Mouse (Mus musculus): ENCODE measurements at regions not wholly inside any gene's neighbourhood (a gene's known extent, or its start where the extent isn't known, plus 50 kb on each side); places are given as distances from the start of the nearest gene placed in this dataset.

DNA sequence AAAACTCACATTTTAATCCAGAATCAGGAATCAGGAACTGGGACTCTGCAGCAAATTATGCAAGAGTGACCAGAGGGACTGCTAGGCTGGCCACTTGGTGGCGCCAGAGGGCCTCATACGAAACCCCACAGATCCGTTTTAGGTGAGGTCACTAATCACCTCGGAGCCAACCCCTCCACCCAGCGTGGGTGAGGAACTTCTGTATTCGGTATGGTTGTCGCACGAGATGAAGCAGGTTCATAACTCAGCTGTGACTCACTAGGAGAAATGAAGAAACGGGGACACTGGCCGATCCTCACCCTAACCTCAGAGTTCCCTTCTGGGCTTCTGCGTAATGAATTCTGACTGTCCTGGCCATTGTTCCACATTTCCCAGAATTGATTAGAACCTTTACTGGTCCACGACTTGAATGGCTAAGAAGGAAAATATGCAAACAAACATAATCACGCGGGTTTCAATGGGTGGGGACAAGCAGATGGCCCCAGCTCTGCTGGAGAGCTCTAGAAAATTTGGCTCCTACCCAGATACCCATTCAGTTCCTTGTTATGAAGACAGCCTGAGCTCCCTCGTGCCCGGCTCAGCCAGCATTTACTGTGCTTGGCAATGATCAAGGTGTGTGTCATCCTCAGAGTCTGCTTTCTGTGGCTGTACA, 148.1 kb downstream of the Thbs2 start:
- WGBS, result 14% methylated on average over 16 of the region's 16 CpGs

DNA sequence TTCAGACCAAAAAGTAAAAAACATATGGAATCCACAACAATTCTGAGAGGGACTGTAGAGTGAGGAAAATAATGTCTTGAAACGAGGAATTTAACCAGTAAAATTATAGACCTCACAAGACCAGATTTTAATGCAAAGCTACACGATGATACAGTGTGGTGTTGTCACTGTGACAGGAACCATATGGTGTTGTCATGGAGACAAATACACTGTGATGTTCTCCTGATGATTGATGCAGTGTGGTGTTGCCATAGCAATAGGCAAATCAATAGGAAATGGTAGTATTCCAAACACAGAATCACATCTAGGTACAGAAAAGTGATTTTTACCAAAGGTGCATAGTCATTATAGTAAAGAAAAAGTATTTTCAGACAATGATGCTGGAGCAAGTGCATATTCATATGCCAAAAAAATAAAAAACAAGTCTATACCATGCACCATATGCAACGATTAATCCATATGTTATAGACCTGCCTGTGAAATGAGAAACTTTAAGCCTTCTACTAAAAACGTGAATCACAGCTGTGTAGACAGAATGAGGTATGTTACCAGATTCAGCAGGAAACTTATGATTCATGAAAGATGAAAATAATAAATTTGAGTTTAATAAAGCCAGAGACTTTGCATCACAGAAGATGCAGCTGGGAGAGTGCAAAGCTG, 149.6 kb downstream of the Thbs2 start:
- Histone ChIP-seq H3K4me1 (ENCODE audit: control insufficient read depth, insufficient read depth, low read length) (0 out of 2 replicates have a peak, but pooled peaks cover 2% of the 10 kb centered on the region), H3K27ac (ENCODE audit: insufficient read depth, low read depth, low read length) (no peak overlapping the region), H3K4me3 (ENCODE audit: insufficient read depth, low read depth, low read length) (no peak overlapping the region)
- WGBS, result 67% methylated on average over 4 of the region's 4 CpGs
- TF ChIP-seq CTCF (IDR thresholded peaks at IDR 0.05; ENCODE audit: insufficient read depth, low read depth, low read length), result no peak
- no peak for TF ChIP-seq POLR2A (IDR thresholded peaks at IDR 0.05; ENCODE audit: insufficient read depth, low read depth, low read length)

More for the DNA sequence above, 148.1 kb downstream of the Thbs2 start:
- Histone ChIP-seq H3K4me1 (ENCODE audit: control insufficient read depth, insufficient read depth, low read length) (0 out of 2 replicates have a peak, but pooled peaks cover 2% of the 10 kb centered on the region), H3K27ac (ENCODE audit: insufficient read depth, low read depth, low read length) (no peak overlapping the region), H3K4me3 (ENCODE audit: insufficient read depth, low read depth, low read length) (peak overlapping the region; percentile 20; the same call in 1 of the 2 replicates)
- no peak for TF ChIP-seq POLR2A (IDR thresholded peaks at IDR 0.05; ENCODE audit: insufficient read depth, low read depth, low read length)
- peak; percentile 72 for TF ChIP-seq CTCF (IDR thresholded peaks at IDR 0.05; ENCODE audit: insufficient read depth, low read depth, low read length)

DNA sequence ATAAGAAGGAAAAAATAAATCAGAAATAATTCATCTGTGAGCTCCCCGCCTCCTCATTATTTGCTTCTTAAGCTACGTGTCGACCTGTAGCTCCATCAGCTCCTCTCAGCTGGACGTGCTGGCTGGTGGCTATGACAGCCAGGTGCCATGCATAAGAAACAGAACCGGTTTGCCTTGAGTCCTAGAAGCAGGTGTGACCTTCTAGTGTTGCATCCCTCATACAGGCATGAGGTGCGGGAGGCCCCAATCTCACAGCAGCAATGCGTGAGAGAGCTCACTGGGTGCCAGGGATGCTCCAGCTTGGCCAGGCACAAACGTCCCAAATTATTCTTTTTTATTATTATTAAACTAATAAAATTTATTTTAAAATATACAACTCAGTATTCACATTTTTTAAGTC, 153.0 kb downstream of the Thbs2 start:
- WGBS, result 85% methylated on average over 8 of the region's 8 CpGs
- Histone ChIP-seq H3K4me1 (ENCODE audit: control insufficient read depth, insufficient read depth, low read length) (0 out of 2 replicates have a peak, but pooled peaks cover 2% of the 10 kb centered on the region), H3K27ac (ENCODE audit: insufficient read depth, low read depth, low read length) (no peak overlapping the region), H3K4me3 (ENCODE audit: insufficient read depth, low read depth, low read length) (no peak overlapping the region)
- TF ChIP-seq CTCF (IDR thresholded peaks at IDR 0.05; ENCODE audit: insufficient read depth, low read depth, low read length), result no peak
- TF ChIP-seq POLR2A (IDR thresholded peaks at IDR 0.05; ENCODE audit: insufficient read depth, low read depth, low read length), result no peak

DNA sequence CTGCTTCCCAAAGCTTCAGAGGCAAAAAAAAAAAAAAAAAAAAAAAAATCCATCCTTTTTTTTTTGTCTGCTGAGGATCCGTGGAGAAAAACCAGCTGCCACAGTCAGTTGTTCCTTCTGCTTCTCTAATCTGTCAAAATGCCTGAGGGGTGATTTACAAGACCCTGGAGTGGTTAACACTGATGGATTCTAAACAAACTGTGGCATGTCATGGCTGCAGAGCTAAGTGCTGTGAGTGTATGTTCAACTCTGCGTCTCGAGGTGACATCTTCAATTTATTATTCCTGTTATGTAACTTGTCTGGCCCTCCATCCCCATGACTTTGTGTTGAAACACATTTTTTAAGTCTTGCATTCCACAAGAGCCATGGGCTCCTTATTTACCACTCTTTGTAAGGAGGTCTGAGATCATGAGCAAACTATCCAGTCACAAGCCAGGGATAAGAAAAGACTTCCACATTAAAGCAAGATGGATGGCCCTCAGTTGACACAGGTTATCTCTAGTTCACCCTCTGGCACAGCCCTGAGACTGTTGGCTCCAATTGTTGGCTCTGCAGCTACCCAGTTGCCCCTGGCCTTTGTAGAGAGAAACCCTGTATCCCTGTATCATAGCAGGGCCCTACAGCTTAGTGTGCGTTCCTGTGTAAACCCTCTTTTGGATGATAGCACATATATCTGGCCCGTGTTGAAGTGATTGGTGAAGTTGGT, 153.6 kb downstream of the Thbs2 start:
- Histone ChIP-seq H3K27ac (ENCODE audit: insufficient read depth, low read depth, low read length) (no peak overlapping the region), H3K4me1 (ENCODE audit: control insufficient read depth, insufficient read depth, low read length) (no peaks in the 10 kb centered on the region), H3K4me3 (ENCODE audit: insufficient read depth, low read depth, low read length) (no peak overlapping the region)
- 88% methylated on average over 5 of the region's 5 CpGs for WGBS
- TF ChIP-seq CTCF (IDR thresholded peaks at IDR 0.05; ENCODE audit: insufficient read depth, low read depth, low read length), result no peak
- no peak for TF ChIP-seq POLR2A (IDR thresholded peaks at IDR 0.05; ENCODE audit: insufficient read depth, low read depth, low read length)

DNA sequence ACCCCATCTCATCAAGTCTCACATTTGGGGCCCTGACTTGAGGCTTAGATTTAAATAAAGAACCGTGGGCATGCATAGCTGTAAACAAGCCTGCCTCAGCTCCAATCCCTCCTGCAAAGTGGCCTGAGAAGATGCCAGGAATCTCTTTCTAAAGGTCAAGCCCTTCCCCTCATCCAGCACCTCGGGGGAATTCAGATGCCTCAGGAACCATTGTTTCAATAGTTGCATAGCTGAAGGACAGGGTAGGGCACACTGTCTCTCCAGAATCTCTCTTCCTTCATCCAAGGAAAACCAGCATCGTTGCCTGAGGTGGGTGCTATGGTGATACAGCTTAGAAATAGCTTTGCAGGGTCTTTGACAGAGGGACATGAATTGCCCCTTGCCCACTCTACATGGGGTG, 154.4 kb downstream of the Thbs2 start:
- 58% methylated on average over 3 of the region's 3 CpGs for WGBS
- Histone ChIP-seq H3K4me3 (ENCODE audit: insufficient read depth, low read depth, low read length) (no peak overlapping the region), H3K27ac (ENCODE audit: insufficient read depth, low read depth, low read length) (no peak overlapping the region), H3K4me1 (ENCODE audit: control insufficient read depth, insufficient read depth, low read length) (no peaks in the 10 kb centered on the region)
- TF ChIP-seq CTCF (IDR thresholded peaks at IDR 0.05; ENCODE audit: insufficient read depth, low read depth, low read length), result no peak
- TF ChIP-seq POLR2A (IDR thresholded peaks at IDR 0.05; ENCODE audit: insufficient read depth, low read depth, low read length), result no peak

DNA sequence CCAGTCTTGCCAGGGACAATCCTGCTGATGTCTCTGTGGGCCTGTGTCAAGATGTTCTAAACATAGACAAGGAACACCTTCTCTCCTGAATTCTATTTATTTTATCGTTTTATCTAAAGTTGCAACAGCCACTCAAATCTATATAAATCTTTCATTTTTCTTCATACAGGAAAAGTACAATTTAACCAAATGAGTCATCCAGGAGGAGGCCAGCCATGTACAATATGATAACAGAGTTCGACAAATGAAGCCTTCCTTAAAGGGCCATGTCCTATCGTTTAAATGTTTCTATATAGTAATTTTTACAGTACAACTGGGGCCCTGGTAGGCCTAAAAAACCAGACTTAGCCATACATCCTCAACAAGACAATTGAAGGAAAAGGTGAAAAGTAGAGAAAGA, 154.8 kb downstream of the Thbs2 start:
- H3K4me1 ChIP-seq (ENCODE audit: control insufficient read depth, insufficient read depth, low read length), result no peaks in the 10 kb centered on the region
- no peak overlapping the region for H3K4me3 ChIP-seq (ENCODE audit: insufficient read depth, low read depth, low read length)
- TF ChIP-seq CTCF (IDR thresholded peaks at IDR 0.05; ENCODE audit: insufficient read depth, low read depth, low read length) (no peak), POLR2A (IDR thresholded peaks at IDR 0.05; ENCODE audit: insufficient read depth, low read depth, low read length) (no peak)
- no peak overlapping the region for H3K27ac ChIP-seq (ENCODE audit: insufficient read depth, low read depth, low read length)
- WGBS, result 87% methylated on average over 3 of the region's 3 CpGs

DNA sequence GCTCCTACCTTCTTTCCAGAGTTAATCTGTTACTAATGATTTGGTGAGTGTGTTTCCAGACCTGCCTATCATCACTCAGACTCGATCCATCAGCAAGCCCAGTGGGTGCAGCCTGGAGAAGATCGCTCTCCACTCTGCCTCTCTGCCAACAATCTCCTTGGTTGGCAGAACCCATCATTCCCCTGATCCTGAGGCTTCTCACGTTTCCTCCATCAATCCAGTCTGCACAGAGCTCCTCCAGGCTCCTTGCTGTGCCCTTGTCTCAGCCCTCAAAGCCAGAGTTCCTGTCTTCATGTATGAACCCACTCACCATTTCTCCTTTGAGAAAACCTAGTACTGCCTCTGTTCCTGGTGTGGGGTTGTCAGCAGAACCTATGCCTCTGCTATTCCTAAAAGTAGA, 155.5 kb downstream of the Thbs2 start:
- Histone ChIP-seq H3K27ac (ENCODE audit: insufficient read depth, low read depth, low read length) (no peak overlapping the region), H3K4me1 (ENCODE audit: control insufficient read depth, insufficient read depth, low read length) (no peaks in the 10 kb centered on the region), H3K4me3 (ENCODE audit: insufficient read depth, low read depth, low read length) (no peak overlapping the region)
- TF ChIP-seq CTCF (IDR thresholded peaks at IDR 0.05; ENCODE audit: insufficient read depth, low read depth, low read length), result no peak
- TF ChIP-seq POLR2A (IDR thresholded peaks at IDR 0.05; ENCODE audit: insufficient read depth, low read depth, low read length), result no peak
- WGBS, result 67% methylated on average over 3 of the region's 3 CpGs

DNA sequence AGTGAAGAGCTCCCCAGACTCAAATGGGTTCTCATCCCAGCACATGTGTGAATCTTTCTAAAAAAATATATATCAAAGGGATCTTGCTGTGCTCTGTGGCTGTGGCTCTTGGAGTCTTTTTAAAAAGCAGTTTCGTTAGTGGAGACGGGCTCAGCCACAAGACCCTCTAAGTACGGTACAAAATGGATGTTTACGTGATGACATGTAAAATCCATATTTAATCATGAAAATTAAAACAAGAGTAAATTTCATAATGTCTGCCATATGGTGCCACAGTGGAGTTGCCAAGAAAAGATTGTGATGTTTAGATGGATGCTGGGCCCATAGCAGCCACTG, 161.1 kb downstream of the Thbs2 start:
- no peak overlapping the region for H3K27ac ChIP-seq (ENCODE audit: insufficient read depth, low read depth, low read length)
- no peak for TF ChIP-seq CTCF (IDR thresholded peaks at IDR 0.05; ENCODE audit: insufficient read depth, low read depth, low read length)
- no peak for TF ChIP-seq POLR2A (IDR thresholded peaks at IDR 0.05; ENCODE audit: insufficient read depth, low read depth, low read length)
- 95% methylated on average over 4 of the region's 4 CpGs for WGBS
- H3K4me3 ChIP-seq (ENCODE audit: insufficient read depth, low read depth, low read length), result no peak overlapping the region
- no peaks in the 10 kb centered on the region for H3K4me1 ChIP-seq (ENCODE audit: control insufficient read depth, insufficient read depth, low read length)

Measured in olfactory bulb, adult 2 months (tissue).